Mouse (Mus musculus) stomach, postnatal 0 days (tissue): Measurements from ENCODE around the gene Gstp1.

Experiments used
- CTCF ChIP-seq: IDR thresholded peaks from 2 replicates; pipeline ENCODE4 v1.5.1; 2016; ENCODE audit warnings: antibody characterized with exemption, low read depth, mild to moderate bottlenecking, moderate library complexity
- EP300 ChIP-seq: optimal IDR thresholded peaks from 2 replicates; pipeline ENCODE3; 2016; ENCODE audit warnings: antibody characterized with exemption

DNA sequence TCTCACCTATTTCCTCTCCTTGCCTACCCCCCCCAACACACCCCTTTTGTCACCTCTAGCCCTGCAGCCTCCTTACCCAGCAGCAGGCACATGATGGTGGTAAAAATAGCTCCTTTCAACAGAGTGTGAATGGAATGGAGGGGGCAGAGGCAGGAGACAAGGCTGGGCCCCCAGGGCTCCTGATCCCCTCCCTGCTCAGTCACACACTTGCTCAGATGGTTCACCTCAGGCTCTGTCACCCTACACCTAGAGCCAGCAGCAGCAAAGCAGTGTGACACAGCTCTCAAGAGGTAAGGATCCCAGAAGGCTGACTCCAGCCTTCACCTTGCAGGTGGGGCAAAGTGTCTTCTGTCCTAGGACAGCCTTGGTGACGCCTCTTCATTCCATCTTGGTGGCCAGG, 34.7 kb downstream of the Gstp1 start, which contains the start of gene Doc2g:
- TF ChIP-seq CTCF (no peak), EP300 (no peak)
